Mouse (Mus musculus) heart, postnatal 14 days (tissue): ENCODE measurements at regions not wholly inside any gene's neighbourhood (a gene's known extent, or its start where the extent isn't known, plus 50 kb on each side); places are given as distances from the start of the nearest gene placed in this dataset.
A peak's percentile ranks its signal among the peaks of the same experiment; 100 is the strongest.
"Not testable (repeated sequence)": the region's sequence is repeated elsewhere in the genome, so short reads cannot be mapped to it uniquely, and the experiment has no call there.

Experiments used
- DNase-seq, 2 experiments: peaks; one replicate each; pipeline ENCODE4 v3.0.0; 2021 to 2022
- intact Hi-C: fragments of 180-260 bp; cut with DNase I; formaldehyde crosslinking; loops from one replicate; pipeline ENCODE4 v1.15.1; 2025

GRCm38 (mm10) chr5:148679586-148679985 is 127.0 kb upstream of the Ubl3 start:
- DNase-seq = no peak
- intact Hi-C loops = no loop called here

- intact Hi-C loops, DNase-seq: not testable (repeated sequence)
Observed at GRCm38 (mm10) chr5:148678285-148678937, 125.8 kb upstream of the Ubl3 start.

GRCm38 (mm10) chr5:148674281-148674680 is 121.7 kb upstream of the Ubl3 start:
- DNase-seq = no peak
- intact Hi-C loops = no loop called here

- no peak for DNase-seq
- intact Hi-C loops = no loop called here
Observed at GRCm38 (mm10) chr5:148662281-148662741, 109.7 kb upstream of the Ubl3 start.

GRCm38 (mm10) chr5:148661120-148661519 is 108.5 kb upstream of the Ubl3 start:
- DNase-seq = no peak
- intact Hi-C loops = no loop called here

GRCm38 (mm10) chr5:148657936-148658640 is 105.5 kb upstream of the Ubl3 start:
- intact Hi-C loops = no loop called here
- DNase-seq = no peak

- intact Hi-C loops = no loop called here
- no peak for DNase-seq
Observed at GRCm38 (mm10) chr5:148652525-148653243, 100.1 kb upstream of the Ubl3 start.

GRCm38 (mm10) chr5:148651736-148652135 is 99.1 kb upstream of the Ubl3 start:
- no peak for DNase-seq
- intact Hi-C loops = no loop called here

- DNase-seq, intact Hi-C loops: not testable (repeated sequence)
Observed at GRCm38 (mm10) chr5:148649573-148649972, 97.0 kb upstream of the Ubl3 start.

- intact Hi-C loops = no loop called here
- no peak for DNase-seq
Observed at GRCm38 (mm10) chr5:148649123-148649522, 96.5 kb upstream of the Ubl3 start.

- no peak for DNase-seq
- intact Hi-C loops = no loop called here
Observed at GRCm38 (mm10) chr5:148647644-148648043, 95.1 kb upstream of the Ubl3 start.

- intact Hi-C loops = no loop called here
- no peak for DNase-seq
Observed at GRCm38 (mm10) chr5:148645772-148646171, 93.2 kb upstream of the Ubl3 start.

- DNase-seq = no peak
- intact Hi-C loops = no loop called here
Observed at GRCm38 (mm10) chr5:148645191-148645681, 92.6 kb upstream of the Ubl3 start.

GRCm38 (mm10) chr5:148644345-148644744 is 91.8 kb upstream of the Ubl3 start:
- intact Hi-C loops = no loop called here
- DNase-seq = no peak

GRCm38 (mm10) chr5:148641652-148642395 is 89.2 kb upstream of the Ubl3 start:
- DNase-seq = no peak
- intact Hi-C loops = no loop called here

- no peak for DNase-seq
- intact Hi-C loops = no loop called here
Observed at GRCm38 (mm10) chr5:148640523-148640922, 87.9 kb upstream of the Ubl3 start.

GRCm38 (mm10) chr5:148634919-148635356 is 82.3 kb upstream of the Ubl3 start:
- intact Hi-C loops = no loop called here
- DNase-seq = no peak

GRCm38 (mm10) chr5:148633999-148634398 is 81.4 kb upstream of the Ubl3 start:
- intact Hi-C loops = no loop called here
- DNase-seq = peak; percentile 10 to 22

- peak; percentile 13 to 18 for DNase-seq
- intact Hi-C loops = no loop called here
Observed at GRCm38 (mm10) chr5:148633331-148633730, 80.7 kb upstream of the Ubl3 start.

GRCm38 (mm10) chr5:148632516-148633170 is 80.1 kb upstream of the Ubl3 start:
- DNase-seq = peak; percentile 31 to 52
- intact Hi-C loops = no loop called here
